Mouse (Mus musculus): ENCODE measurements at regions not wholly inside any gene's neighbourhood (a gene's known extent, or its start where the extent isn't known, plus 50 kb on each side); places are given as distances from the start of the nearest gene placed in this dataset.
A peak's percentile ranks its signal among the peaks of the same experiment; 100 is the strongest.

DNA sequence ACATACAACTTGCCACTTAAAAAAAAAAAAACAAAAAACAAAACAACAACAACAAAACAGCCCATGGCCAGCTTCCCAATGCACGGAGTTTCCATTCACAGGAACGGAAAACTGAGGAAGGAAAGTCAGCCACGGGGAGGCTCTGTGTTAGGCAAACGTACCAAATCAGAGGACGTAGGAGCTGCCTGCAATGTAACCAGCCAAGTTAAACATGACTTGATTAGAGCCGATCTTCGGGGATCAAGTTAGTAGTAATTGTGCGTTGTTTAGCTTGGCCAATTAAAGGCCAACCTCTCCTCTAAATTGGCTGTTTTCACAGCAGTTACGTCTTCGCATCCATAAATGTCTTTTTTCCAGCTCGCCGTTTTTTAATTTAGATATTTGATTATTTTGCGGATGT, 190.7 kb downstream of the Cd83 start:
- DNase-seq = peak; percentile 80

DNA sequence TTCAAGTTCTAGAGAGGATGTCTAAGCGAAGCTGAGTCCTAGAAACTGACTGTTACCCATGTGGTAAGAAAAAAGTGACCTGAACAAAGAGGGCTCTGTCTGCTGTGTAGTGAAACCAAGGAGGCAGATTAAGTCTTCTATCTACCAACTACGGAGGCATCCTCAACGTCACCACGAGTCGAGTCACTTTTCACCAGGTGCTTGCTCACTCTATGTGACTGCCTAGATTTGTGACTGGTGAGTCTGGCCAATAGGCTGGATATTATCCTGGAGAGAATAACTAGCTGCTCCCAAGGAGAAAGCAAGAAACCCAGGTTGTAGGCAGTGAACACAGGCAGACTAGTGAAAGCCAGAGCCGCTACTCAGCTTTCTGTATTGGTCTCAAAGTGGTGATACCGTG, 191.2 kb downstream of the Cd83 start:
- DNase-seq = peak; percentile 72

DNA sequence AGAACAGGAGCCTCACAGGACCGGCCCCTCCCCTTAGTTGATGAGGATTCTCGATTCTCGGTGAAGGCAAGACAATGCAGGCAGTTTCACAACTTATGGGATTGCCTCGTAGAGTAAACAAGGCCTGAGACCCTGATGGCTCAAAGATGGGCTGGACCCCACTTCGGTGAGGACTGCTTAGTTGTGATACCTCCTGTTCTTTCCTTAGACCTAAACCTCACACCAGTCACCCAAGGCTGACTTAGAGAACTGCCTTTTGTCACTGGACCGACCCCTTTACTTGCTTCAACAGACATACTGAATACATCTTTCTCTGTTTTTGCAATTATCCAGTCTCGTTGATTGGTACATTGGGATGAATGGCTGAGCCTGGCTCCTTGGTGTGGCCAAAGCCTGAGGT, 192.1 kb downstream of the Cd83 start:
- DNase-seq = peak; percentile 72

DNA sequence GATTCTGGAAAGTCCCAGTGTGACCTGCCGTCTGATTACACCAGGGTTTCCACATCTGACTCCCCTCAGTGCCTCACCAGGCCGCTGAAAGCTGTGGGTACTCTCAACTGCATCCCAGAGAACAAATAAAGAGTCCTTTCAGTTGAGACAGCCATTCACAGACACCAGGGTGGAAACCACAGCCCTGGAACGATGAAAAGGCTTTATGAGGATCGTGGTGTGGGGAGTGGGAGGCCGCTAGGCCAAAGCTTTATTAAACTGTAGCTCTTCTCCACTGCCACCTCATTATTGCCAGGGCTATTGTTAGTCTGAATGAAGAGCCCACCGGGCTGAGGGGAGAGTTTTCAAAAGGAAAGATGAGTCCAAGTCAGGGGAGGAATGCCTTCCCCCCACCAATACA, 202.8 kb downstream of the Cd83 start:
- DNase-seq = peak; percentile 74

DNA sequence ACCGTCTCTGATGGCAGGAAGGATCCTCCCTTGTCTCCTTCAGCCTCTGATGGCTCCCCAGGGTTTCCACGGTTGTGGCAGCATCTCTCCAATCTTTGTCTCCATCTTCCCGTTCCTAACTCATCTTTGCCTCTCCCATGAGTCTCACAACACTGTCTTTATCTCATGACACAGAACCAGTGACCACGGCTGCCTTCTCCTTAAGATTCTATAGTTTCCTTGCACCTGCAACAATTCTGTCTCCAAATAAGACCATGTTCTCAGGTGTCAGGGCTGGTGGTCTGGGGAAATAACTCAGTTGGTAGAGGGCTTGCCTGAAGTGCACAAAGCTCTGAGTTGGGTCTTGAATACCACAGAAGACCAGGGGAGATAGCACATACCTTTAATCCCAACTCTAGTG, 203.8 kb downstream of the Cd83 start:
- DNase-seq = peak; percentile 74

DNA sequence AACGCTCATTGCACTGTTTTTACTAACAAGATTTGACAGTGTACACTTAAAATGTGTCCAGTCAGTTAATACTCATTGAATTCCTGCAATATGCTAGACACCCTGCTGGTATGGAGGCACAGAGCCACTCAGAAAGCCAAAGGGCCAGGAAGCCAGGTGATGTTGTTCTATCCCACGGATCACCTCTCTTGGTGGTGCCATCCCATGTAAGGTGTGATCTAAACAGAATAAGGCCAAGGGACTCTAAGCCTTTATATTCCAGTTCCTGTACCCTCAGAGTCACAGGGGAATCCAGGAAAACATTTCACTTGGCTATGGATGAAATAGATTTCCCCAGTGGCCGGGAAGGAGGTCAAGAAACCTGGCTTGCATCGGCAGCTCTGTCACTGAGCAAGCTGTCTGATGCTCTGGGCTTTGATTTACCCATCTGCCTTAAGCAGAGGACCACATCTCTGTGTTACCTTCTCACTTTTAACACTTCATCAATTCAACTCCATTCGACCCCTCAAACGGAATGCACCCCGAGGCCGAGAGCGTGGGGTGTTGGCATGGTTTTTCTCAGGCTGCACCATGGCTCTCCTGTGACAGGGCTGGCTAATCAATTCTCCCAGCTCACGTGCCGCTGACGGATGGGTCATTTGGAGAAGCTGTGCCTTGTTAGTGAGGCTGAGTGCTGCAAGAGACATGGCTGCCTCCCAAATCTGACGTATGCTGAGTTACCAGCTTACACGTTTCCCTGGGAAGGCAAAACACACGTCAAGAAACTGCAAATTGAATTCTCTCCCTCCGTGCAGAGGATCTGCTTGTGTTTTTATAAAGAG, 205.9 kb downstream of the Cd83 start:
- peak; percentile 95 for DNase-seq

DNA sequence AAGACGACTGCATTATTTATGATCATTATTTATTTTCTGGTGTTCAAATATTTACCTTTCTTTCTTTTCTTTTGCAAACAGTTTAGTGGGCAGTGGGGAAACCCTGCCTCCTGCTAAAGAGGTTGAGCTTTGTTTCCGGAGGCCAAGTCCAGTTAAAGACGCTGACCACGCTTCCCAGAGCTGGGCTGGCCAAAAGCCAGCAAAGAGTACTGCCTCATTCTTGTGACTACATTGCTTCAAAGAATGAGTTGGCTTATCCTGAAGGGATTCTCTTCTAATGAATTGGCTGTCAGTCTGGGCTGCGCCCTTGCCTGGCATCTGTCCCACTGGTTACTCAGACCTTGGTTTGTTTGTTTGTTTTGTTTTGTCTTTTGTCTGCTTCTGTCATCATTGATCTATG, 207.2 kb downstream of the Cd83 start:
- DNase-seq = peak; percentile 97

DNA sequence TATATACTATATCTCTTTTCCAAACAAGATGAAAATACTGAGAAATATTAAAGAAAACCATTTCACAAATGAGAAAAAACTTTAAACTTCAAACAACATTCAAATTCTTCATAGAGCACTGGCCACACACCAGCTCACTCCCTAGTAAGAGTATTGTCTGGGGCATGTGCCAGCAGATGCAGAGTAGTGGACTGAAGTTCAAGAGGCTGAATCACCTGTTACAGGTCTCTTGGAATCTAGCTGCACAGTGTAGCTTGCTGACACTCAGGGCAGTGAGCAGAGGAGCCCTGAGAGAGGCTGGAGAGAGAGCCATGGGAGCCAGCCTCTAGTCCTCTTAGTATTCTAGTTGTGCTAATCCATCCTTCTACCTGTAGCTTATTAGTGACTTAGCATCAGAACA, 208.4 kb downstream of the Cd83 start:
- DNase-seq = peak; percentile 88

DNA sequence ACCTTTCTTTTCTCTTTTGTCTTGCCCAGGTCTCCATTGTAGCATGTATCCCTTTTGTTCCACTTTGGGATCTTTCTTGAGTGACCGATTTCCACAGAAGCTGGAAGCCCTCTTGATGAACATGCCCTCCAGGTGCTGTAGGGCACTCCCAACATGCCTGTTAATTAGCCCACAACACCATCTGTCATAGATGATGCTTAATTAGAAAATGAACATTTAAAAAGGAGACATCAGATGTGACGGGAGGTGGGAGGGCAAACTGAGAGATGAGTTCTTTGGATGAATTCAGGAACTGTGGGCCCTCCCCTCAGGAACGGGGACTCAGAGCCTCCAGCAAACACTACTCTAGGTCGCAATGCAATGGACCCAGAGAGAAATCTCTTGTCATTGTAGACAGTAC, 209.8 kb downstream of the Cd83 start:
- DNase-seq = peak; percentile 61

DNA sequence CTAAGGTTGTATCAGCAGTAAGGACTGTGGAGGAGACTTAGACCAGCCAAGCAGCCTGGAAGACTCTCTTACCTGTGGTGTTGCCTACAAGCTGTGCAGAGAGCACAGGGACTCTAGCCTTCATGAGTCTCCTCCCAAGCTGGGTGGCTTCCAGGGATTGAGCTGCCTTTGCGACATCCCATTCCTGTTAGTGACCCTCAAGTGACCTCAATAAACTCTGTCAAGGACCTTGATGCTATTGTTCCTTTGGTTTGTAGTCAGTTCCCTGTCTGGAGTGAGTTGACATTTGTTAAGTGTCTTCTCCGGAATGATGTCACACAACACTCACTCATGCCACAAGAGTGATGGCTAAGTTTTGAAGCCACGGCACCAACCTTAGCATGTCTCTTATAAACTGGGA, 211.0 kb downstream of the Cd83 start:
- peak; percentile 91 for DNase-seq

DNA sequence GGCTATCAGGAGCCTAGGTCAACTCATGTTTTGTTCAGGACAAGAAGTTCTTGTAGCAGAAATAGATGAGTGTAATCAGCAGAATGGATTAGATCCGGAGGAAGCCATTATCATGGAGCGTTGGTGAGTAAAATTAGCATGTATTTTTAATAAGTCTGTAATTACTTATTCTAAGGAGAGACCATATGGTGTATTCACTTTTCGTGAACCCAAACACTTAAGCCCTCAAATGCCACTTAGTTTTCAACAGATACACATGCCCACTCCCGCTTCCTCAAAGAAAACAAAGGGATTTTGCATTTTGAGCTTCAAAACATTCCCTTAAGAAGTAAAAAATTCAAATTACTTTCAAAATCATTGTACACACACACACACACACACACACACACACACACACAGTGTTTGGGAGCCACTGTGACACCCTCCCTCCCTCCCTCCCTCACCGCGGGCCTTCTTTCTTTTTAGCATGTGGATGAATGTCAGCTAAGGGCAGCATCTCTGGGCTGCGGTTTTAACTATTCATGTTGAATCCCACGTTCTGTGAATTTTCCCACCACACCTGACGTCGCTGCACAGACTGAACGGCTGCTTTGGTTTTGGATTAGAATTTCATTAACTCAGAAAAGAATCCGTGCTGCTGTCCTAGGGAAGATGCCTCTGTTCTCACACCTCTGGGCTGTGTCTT, 217.4 kb downstream of the Cd83 start:
- DNase-seq = no peak

DNA sequence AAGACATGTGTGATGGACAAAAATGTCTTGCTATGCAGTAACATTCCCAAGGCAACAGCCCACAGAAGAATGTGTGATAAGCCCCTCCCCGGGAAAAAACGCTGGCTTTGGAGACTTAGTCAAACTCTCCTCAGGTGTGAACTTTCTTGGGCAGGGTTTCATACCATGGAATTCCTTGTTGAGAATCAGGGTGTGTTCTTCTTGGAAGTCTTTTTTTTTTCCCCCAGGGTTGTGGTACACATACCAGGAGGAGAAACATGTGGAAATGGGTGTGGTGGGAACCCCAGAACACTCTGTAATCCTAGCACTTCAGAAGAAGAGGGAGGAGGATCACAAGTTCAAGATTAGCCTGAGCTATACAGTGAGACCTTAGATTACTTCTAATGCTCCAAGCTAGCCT, 228.3 kb downstream of the Cd83 start:
- DNase-seq = no peak

DNA sequence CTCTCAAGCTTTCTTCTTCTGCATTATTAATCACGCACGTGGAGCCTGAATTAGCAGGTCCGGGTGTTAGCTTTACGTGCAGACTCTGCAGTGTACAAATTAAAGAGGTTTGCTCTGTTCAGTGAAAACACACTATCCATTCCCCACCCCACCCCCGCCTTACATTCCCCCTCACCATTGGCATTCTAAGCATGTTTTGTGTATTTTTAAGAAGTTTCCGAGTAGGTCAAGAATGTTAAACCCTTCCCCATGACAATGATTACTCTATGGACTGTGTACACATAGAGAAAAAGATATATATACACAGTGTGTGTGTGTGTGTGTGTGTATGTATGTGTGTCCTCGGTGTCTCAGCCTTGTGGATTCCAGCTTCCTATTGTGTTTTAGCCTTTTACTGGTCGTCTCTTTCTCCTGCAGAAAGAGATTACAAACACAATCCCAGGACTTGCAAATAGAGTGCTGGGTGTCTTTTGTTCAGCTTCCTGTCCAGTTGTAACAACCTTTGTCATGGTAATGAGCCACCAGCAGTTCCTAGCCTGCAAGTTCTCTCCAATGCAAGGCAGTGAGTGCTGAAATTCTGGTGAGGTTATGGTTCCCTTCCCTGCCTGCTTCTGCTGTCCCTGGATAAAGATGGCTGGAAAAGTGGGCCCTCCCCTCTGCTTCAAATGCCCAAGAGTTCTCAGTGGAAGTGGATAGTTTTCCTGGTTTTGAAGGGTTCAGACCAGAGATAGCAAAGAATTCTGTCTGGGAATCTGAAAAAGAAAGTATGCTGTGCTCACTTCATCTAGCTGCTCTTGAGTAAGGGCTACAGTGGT, 234.1 kb downstream of the Cd83 start:
- DNase-seq = no peak

DNA sequence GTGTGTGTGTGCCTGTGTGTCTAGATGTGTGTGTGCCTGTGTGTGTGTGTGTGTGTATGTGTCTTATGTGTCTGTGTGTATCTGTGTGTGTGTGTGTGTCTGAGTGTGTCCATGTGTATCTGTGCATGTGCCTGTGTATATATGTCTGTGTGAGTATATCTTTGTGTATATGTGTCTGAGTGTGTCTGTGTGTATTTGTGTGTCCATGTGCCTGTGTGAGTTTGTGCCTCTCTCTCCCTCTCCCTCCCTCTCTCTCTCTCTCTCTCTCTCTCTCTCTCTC, 234.7 kb downstream of the Cd83 start:
- DNase-seq = no peak

DNA sequence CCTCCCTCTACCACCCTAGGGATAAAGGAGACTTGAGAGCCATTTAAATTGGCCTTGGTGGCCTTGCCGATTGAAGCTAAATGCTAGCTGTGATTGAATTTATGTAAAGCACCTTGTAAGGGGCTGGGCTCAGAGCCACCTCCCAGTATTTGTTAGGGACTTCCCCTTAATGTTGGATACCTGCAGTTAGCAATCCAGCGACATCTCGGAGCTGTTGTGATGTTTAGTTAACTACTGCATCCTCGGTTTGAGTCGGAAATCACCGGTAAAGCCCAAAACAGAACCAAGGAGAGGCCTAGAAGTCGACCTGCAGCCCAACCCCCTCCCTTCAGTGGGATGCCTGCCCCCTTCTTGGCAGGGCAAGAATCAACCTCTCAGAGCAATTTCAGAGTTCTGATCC, 236.3 kb downstream of the Cd83 start:
- no peak for DNase-seq

DNA sequence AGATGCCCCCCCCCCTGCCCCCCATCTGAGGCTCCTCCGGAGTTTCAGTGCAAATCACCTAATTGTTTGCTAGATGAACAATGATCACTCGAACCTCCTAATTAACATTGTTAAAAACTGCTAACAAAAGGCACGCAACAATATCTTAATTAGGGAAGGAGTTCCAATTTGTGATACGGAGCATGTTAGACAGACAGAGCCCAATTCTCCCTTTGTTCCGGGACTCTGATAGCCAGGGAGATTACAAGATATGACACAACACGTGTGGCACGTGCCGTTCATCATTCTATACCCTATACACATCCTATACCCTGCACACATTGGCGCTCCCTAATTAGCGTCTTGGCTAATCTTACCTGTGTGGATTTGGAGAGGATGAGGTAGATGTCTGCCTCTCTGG, 237.5 kb downstream of the Cd83 start:
- no peak for DNase-seq

DNA sequence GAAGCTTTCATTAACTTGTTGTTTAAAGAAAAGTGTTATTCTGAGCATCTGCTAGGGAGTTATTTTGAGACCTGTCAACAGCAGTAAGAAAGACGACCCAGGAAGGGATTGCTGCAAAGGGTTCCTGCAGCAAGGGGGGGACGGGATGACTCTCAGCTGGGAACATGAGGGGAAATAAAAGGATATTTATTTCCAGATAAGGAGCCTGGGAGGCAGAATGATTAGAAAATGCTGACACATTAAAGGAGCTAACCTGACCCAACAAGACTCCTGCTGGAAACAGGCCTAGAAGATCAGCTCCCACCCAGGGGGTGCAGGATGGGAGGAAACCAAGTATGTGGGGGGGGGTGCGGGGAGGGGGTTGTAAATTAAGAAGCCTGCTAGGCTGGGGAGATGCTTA, 240.0 kb downstream of the Cd83 start:
- DNase-seq = peak; percentile 95

DNA sequence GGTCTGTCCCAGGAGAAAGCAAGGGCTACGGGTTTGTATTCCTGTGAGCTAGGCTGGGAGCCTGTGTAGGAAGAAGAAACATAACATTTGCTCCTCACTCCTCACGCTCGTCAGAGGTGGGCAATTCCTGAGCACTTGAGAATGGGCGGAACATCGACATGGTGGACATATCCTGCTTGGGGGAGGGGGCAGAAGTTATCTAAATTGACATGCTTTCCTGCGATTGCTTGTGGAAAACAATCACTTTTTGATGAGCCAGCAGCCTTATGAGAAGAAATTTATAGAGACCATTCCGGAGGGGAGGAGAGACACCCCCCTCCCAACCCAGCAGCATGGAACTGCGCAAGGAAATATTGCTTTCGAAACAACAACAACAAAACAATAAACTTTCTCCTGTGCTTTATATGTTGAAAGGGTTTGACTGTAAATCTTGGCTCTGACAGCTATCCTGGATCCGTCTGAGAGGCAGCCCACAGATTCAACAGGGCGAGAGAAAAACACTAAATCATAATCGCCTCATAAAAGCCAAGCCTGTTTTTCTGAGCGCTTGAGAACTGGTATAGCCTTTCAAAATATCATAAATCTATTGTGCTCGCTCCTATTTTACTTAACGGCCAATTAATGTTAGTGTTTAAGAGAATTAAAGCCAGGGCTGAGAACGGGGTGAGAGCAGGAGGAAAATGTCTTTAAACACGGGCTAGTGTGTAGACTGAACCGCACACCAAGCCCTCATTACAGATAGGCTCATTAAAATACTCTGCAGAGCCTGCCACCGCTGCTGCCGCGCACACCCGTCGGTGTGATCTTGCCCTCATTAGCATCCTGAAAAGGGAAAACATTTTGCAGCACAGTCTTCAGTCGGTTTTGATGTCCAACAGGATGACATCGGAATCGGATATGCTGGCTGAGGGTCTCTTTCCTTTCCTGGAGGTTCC, 242.0 kb downstream of the Cd83 start:
- DNase-seq = peak; percentile 95

DNA sequence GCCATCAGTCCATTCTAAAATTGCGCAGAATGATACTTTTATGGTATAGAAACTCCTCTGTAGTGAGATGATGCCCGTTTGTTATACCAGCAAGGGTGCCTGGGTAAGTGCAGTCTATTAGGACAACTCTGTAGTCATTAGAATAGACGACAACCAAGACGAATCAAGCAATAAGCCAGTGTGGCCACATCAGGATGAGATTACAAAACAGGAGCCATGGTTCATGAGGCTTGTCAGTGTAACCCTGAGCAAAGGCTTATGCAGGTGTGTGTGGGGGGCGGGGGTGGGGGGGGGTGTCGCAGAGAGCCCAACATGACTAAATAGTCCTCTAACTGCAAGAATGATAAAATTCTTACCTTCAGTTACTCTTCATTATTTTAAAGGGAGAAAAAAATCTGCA, 243.5 kb downstream of the Cd83 start:
- DNase-seq = no peak

DNA sequence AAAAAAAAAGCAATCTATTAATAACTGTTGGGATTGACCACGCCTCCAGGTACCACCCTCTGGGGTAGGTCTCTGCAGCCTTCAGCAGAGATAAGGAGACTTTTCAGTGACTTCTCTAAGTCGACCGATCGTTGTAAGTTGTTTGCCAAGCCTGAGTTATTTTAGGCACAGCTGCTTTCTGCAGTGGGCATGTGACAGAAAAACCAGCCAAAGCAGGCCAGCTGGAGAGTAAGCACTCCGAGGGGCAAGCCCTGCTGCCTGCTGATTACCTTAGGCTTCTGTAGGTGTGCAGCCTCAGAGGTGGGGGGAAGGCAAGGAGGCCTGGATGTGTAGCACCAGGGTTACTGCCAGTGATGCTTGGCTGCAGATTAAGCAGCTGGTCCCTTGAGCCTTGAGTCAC, 246.0 kb downstream of the Cd83 start:
- peak; percentile 96 for DNase-seq

DNA sequence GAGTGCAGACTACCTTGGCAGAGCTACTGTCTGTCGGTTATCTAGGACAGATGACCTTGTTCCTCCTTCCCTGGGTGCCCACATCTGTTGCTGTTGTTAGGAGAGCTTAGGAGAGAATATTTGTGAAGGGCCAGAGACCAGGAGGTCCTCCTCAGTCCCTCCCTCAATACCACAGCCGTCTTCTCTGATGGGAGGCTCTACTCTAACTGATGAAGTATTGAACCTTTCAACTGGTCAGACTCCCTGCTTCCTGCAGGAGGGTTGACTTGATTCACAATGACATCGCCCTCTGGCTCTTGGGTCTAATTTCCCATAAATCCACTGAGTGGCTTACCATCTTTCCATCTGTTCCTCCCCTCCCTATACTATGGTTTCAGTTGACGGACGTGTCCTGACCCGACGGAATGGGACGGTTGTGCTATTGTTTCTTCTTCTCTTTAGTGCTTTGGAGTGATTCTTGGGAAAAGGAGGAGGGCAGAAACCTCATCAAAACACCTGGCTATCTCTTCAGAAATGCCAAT, 253.3 kb downstream of the Cd83 start:
- DNase-seq = no peak

DNA sequence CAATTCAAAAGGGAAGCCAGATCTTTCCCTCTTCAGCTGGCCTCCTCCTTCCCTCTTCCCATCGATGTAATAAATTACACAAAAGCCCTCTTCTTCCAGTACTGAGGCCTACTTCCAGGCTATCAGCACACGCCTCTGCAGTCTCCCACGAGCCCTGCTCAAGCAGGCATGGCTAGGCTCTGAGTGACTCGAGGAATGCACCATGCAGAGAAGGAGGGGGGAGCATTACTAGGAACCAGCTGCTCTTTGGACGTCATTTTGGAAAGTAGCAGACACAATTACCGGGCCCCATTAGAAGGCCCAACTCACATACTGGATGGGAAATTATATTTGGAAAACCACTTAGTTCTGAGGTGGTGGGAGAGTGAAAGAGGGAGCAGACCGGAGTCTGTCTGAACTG, 253.7 kb downstream of the Cd83 start:
- no peak for DNase-seq

DNA sequence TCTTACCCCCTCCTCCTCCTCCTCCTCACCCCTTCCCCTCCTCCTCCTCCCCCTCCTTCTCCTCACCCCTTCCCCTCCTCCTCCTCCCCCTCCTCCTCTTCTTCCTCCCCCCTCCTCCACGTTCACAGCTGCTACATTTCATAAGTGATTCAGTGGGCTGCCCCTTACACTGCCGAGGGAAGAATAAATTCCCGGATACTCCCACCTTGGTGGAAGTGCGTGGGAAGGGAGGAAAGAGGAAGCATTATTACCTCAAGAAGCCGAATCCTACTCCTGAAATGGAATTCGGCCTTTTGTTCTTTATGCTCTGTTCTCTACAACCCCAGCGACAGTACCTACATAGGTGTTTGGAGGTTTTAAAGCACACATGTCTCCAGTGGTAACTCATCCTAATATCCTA, 256.1 kb downstream of the Cd83 start:
- peak; percentile 92 for DNase-seq

All from heart, adult 11 months (tissue).